Mouse (Mus musculus): ENCODE results near the gene Fads2. TPM values are rescaled to one million over a fixed set of nuclear protein-coding genes. Genes with fewer than 3 reads are reported as not detected.
A peak's percentile ranks its signal among the peaks of the same experiment; 100 is the strongest.

The Fads2 gene
- polyA plus RNA-seq, 2 experiments from 2014 or later = 0.34 TPM; not detected in 1

DNA sequence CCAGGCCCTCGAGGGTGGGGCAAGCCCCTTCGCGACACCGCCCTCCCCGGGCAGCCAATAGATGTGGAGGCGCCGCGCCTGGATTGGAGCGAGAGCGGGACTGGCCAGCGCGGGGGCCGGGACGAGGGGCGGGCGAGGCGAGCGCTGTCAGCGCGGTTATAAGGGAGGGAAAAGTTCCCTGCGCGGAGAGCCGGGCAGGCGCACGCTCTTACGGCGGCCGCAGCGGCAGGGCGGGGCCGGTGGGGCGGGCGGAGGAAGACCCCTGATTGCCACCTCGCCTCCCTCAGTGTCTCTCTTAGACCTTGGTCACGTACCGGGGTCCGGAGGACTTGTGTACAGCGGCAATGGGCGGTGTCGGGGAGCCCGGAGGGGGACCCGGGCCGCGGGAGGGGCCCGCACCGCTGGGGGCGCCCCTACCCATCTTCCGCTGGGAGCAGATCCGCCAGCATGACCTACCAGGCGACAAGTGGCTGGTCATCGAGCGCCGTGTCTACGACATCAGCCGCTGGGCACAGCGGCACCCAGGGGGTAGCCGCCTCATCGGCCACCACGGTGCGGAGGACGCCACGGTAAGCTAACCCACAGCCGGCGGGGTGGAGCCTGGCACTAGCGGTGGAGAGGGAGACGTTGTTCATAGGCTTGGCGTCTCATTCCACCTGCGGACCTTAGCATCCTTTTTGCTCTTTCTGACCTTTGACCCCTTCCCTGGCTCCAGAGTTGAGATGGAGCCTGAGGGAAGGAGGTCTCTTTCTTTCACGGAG, 60.0 kb downstream of the Fads2 start, which contains the start of gene Fads3:
Fads3 (plus strand) TSS at position 182 of the 761 bp plus-strand sequence.
- ATAC-seq = no peak

DNA sequence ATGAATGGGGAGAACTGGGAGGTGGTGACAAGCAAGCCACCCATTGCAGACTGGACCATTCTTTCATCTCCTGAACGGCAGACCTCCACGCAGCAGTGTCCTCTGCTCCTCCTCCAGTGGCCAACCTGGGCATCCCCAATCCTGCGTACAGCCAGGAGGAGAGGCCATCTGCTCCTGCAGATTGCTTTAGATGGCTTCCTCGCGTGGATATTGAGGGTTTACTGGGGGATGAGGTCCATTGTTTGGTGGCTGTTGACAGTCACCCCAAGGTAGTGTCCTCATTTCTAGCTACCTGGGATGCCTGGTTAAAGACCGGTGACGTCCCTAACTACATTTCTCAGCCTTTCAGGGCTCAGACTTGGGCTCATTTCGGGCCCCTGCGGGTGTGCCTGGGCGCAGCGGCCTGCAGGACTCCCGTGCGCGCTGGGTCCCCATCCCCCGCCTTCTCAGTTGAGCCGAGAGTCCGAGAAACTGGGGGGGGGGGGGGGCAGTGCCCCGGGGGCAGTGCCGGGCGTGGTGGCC, 60.6 kb downstream of the Fads2 start:
- ATAC-seq = no peak

DNA sequence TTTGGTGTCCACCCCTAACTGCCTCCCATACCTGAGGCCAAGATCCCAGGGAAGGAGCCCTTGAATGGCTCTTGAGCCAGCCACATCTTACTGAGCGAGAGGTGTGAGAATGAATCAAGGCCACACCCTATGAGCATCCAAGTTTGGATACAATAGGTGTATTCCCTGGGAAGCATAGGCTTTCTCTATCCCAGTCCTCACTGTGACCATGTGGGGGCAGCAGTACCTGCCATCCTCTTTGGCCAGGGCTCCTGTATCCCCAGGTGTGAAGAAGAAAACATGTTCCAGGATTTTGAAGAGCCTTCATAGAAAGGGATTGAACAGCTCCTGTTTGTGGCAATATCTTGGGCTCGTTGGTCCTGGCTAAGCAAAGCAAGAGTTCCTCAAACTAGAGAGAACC, 61.9 kb downstream of the Fads2 start:
- no peak for ATAC-seq

DNA sequence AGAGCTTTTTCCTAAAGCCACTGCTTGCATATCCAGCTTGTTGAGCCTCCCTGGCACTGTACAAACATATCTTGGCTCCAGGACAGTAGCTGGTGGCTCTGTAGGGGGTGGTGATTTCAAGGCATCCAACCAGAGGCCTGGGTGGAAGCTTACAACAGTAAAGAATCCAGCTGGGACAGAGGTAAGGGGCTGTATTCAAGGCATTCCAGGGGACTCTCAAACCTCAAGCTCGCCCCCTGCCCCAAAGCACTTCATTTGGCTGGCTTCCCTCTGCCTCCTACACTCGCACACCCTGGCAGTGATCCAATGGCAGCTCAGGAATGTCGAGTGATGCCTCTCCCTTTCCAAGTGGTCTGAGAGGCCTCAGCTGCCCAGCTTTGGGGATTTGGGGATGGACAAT, 62.6 kb downstream of the Fads2 start:
- ATAC-seq = no peak

DNA sequence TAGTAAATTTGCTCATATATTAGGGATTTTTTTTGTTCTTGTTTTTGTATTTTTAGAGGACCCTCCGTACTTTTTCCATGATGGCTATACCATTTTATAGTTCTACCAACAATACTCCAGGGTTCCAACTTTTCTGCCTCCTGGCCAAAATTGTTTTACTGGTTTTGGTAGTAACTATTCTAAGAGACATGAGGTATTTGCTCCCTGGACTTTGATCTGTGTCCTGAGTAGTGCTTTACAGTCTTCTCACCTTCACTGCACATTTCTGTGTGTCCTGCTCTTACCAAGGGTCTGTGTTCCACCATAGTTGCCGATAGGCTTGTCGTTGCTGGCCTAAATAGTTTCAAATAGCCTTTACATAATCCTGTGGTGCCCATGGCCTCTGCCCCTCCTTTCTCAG, 63.2 kb downstream of the Fads2 start:
- no peak for ATAC-seq

DNA sequence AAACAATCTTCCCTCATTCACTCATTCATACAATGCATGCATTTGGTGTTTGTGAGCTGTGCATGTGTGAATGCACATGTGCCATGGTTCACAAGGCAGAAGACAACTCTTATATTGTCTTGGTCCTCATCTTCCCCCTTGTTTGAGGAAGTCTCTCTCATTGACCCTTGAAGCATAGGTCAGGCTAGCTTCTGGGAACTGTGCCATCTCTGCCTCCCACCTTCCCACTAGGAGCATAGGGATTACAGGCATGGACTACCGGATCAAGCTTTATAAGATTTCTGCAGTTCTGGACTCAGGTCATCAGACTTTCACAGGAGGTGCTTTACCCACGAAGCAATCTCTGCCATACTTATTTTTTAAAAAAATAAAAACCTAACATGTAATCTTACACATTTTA, 64.0 kb downstream of the Fads2 start:
- ATAC-seq = no peak

DNA sequence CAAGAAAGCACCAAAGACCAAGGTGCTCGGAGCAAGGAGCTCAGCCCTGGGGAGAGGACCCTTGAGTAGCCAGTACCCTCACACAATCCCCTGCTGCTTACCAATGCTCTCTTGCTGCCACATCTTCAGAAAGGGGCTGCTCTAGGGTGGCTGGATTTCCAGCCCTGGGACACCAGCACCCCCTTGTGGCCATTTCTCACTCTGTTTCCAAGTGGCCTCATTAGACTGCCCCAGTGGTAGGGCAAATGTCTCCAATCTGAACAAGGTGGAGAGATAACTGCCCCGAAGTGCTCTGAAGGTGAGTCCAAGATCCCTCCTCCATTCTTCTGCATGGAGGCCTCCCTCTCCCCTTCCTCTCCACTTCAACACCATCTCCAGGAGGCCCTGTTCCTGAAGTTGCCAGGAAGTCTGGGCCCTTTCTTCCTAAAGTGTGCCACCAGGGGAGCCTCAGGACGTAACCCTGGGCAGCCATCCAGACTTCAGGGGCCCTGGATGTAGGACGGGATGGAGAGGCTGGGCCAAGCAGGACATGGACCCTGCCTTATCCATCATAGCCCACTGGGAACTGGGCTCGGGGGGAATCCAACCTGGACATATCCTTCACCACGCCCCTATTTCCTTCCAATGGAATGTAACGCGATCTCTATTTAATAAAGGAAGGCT, 66.6 kb downstream of the Fads2 start:
- ATAC-seq = peak; percentile 54

DNA sequence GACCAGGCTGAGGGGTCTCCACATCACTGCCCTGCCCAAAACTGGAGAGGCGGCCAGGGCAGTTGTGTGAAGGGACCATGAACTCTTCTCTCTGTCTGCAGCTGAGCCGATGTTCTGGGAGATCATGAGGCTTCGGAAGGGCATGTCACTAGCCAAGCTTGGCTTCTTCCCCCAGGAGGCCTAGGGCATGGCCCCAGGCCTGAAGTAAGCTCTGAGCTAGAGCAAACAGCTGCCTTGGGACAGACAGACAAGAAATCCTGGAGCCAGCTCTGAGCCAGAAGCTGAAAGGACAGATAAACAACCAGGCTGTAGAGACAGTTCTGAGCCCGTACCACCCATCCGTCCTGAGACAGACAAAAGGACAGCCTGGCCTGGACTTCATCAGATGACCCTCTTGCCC, 67.2 kb downstream of the Fads2 start:
- ATAC-seq = no peak

DNA sequence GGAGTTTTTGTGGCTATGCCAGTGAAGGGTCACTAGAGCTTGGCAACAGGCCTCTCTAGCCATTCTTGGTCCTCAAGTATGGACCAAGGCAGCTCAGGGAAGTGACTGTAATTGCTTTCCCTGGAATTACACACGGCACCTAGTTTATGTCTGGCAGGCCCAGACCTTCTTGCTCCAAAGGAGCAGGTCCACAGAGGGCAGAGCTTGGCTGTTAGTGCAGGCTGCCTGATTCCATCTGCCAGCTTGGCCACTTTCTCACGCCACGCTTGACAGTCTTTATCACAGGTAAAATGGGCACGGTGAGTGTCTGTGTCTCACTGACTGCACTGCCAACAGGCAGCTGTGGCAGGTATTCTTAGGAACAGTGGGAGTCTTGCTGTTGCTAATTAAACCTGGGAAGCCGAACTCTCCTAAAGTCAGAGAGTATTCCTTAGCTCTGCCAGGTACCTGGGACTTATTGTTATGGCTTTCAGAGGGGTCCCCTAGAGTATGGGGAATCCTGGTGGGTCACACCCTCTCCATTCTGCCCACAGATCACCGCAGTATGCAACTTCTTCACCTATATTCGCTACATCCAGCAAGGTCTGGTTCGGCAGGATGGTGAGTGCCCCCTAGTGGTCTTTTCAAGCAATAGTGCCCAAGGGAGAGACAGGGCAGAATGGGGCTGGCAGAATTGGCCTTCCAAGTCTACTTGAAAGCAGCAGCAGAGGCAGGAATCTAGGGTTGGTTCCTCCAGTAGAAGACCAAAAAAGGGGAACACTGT, 68.2 kb downstream of the Fads2 start:
- ATAC-seq = no peak

DNA sequence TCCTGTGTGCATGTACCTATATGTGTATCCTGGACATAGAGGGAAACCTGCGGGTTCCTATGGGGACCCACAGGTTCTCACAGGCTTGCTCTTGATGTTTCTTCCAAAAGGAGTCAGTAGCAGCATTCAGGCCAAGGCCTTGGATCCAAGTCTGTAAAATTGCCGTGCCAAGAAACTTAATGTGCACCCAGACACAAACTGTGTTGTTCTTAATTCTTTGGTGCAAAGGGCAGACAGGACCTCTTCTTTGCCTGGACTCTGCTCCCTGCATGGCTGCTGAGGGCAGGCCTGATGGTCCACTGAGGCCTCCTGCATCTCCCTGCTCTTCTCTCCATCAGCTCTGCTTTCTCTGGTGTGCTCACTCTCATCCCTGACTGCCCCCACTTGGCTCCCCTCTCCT, 71.8 kb downstream of the Fads2 start:
- ATAC-seq = no peak

DNA sequence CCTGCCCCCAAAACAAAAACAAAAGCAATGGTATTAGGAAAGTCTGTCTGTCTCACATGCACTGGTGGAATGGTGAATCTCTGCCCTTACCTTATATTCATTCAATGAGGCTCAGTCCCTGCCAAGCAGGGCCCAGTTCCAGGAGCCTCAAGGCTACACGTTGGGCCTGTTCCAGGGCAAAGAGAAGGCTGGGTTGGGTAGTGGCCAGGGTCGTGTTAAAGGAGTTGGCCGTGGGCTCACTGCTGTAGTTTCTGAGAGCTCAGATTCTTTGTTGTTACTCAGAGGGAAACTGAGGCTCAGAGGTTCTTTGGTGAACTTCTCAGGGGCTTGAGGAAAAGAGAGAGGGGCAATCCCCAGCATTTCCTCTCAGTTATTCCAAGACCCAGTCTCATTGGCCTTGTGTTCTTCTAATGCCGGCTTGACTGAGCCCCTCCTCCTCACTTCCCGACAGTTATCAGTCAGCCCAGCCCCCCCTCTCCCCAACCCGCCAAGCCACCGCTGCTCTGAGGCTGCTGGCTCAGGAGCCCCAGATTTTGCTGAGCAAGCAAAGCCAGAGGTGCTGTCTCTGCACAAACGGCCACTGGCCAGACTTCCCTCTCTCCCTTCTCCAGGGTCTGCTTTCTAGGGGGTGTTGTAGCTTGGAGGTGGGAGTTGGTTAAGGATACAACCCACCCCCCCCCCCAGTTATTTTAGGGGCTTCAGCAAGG, 76.2 kb downstream of the Fads2 start:
- no peak for ATAC-seq

DNA sequence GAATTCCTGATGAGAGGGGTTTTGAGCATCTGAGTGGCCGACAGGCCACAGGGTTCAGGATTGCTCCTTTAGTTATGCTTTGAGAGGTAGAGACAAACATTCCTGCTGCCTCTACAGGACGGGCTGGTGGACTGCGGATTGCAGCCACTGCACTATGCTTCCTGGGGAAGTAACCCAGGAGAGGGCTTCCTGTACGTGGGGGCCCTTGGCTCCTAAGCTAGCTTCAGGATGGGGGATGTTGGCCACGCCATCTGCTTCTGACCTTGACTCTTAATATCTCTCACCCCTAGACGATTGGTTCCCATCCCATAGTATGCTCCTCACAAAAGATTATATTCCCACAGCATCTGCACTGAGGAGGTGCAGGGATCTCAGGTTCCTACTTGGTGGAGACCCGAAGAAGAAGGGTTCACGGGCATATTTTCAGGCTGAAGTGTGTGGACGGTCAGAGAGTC, 78.2 kb downstream of the Fads2 start:
- ATAC-seq = no peak

DNA sequence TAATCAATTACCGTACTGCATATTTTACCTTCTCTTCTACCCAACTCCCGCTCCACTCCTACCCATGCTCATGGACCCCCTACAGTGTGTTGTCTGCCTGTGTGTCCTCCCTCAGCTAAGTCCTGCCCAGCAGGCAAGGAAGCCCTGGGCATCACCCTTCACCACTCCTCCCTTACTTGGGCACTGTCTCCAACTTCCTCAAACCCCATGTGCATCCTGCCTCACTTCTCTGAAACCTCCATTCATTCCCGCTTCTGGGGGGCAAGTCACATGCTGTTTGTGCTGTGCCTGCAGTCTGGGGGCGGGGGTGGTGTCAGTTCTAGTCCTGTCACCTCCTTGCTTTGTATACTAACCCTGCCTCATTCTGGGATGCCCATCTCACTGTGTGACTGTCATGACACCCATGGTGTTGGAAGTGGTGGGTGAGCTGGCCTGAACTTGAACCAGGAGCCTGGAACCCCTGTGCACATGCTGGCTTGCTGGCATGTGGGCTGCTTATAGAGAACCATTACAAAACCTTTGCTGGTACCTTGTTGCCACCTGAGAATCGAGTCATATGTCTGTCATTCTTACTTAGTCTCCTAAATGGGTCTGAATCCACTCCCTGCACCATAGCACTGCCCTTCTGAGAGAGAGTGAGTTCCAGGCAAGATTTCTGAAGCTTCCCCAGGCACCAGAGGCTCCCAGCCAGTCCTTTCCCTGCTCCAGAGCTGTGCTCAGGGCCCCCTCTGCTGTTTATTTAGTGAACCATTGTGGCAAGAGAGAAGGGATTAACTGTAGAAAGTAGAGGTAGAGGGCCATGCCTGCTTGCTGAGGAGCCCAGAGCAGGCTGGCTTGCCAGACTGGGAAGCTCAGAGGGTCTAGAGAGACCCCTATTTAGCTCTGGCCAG, 78.9 kb downstream of the Fads2 start:
- ATAC-seq = no peak

DNA sequence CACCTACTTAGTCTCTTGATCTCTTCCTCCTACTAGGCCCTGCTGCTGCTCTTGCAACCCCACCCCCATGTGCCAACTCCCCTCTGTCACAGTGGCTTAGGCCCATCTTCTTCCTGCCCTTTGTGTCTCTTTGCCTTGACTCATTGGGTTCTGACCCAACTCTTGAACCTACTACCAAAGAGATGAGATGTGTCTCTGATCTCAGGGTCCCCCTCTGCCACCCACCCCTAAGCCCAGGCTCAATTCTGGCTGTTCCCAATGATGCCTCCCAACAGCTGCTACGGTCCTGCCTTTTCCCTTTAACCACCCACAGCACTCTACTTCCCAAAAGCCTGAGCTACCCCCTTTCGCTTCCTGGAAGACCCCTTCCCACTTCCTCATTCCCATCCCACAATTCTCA, 79.6 kb downstream of the Fads2 start:
- ATAC-seq = no peak

DNA sequence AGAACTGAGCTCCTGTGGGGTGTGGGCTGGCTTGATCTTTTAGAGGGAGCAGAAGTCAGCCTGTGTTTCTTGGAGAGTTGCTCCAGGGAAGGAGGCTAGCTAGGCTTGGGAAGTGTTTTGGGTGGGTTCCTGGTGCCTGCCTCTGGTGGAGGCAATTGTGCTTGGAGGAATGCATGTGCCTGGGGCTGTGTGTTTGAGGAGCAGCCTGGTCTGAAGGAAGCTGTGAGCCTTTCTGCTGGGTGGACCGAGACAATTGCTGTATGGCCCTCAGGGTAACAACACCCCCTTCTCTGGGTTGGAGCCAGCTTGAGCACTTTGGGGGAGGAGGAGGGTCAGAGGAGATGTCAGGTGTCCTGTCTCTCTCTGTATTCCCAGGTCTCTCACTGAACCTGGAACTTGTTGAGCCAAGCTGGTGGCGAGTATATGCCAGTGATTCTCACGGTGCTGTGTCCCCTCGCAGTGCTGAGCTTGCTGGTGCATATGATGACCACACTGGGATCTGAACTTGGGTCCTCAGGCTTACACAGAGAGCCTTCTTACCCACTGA, 82.3 kb downstream of the Fads2 start:
- ATAC-seq = no peak

DNA sequence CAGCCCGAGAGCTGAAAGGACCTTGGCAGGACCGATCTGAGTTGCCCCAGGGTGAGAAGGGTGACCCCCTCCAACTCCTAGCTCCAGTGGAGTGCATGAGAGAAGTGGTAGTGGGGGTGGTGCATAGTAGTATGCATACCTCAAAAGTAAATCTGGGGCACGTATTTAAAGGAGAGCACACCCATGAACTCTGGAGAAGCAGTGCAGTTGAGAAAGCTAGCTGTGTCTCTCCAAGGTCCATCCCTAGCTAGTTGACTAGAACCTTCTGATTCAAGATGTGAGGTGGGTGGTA, 83.1 kb downstream of the Fads2 start:
- ATAC-seq = no peak

DNA sequence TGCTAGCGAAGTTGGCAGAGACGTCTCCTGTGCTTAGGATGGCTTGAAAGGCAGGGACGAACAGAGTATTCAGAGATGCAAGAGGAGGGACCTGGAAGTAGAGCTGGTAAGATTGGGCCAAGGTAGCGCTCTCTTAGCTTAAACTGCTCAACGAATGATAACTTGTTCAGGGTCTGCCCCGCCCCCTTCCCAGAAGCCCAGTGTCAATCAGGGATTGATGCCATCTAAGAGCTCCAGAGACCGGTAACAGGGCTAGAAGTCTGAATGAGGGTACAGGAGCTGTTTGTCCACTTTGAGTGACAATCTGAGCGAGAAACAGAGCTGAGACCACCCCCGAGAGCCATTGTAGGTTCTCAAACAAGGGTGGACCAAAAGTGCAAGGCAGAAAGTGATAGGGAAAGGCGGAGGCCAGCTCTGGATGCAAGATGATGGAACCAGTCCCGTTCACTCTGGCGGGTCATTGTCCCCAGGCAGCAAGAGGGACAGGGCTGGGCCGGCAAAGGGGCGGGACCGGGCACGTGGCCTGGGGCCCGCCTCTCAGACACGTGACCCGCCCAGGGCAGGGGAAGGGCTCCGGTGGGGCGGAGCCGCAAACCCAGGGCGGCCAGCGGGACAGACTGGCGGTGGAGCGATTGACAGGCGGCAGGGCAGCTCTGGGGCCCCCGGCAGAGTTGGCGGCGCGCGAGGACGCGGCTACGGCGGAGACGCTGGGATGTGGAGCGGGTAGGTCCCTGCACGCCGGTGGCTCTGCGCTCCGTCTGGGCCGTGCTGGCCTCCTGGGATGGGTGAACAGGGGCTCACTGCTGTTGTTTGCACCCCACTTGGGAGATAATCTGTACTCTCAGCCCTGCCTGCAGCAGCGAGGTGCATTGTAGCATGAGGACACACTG, 83.7 kb downstream of the Fads2 start:
- ATAC-seq = peak; percentile 43

DNA sequence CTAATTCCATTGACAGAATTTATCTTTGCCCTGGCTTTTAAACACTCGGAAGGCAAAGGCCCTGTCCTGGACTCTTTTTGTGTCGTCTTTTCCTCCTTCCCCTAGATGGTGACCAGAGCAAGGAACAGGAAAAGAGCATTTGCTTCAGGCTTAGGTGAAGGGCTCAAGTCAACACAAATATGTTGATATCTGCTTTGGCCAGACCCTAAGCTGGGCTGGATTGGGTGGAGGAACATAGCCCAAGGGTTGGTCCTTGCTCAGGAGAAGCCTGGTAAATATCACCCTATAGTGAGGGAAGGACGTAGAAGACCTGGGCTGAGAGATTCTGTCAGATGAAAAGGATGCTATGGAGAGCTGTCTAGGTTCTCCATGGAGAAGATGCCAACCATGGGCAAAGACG, 85.4 kb downstream of the Fads2 start:
- ATAC-seq = no peak

DNA sequence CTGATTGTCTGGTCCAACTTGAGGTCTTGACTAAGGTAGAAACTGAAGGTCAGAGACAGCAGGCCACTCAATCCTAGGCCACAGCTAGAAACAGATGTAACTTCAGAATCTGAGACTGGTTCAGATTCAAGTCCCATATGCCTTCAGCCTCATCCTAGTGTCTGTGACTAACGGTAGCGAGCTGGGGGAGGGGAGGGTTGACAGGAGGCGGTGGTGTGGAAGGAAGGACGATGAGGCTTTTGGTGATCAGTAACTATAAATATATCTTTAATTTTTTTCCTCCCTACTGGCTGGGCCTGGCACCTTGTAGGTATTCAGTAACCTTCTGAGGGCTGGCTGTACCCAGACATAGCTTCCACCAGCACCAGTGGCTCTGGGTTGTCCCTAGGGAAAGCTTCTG, 86.1 kb downstream of the Fads2 start:
- ATAC-seq = no peak

DNA sequence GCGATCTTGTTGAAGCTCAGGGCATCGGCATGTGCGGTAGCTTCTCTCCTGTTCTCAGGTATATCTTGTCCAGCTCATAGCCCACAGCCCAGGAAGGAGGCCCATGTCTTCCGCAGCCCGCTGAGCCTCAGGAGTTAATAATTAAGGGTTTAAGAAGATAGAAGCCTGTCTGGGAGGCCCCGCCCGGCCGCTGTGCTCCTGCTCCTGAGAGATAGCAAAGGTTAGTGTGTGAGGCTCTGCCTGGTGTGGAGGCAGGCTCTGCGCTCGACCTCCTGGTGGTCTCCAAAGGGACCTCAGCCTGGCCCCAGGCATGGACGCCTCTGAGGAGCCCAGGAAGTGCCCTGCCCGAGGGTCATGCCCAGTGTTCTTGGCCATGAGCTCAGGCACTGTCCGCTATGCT, 86.7 kb downstream of the Fads2 start:
- ATAC-seq = no peak
